Mouse (Mus musculus) stomach, embryonic 15.5 days (tissue): ENCODE data around the gene Abca15. TPM values are rescaled to one million over a fixed set of nuclear protein-coding genes. Genes with fewer than 3 reads are reported as not detected.
"Not testable (repeated sequence)": the region's sequence is repeated elsewhere in the genome, so short reads cannot be mapped to it uniquely, and the experiment has no call there.

Experiments used
- ATAC-seq: fragments of 200-750 bp; cut with Nextera tagmentation; 2 replicates; pipeline ENCODE4 v1.8.0; 2017; ENCODE audit warnings: low read depth, moderate number of reproducible peaks, moderate TSS enrichment; ENCODE audit not compliant: insufficient read depth, low FRiP score
- H3K27ac ChIP-seq: fragments of 300-500 bp; sonication (generic); 2 replicates; pipeline ENCODE4 v1.5.1; 2015; ENCODE audit warnings: mild to moderate bottlenecking, inconsistent platforms
- H3K27me3 ChIP-seq: fragments of 300-500 bp; sonication (generic); replicated peaks from 2 replicates; pipeline ENCODE4 v1.6.1; 2015; ENCODE audit warnings: inconsistent platforms
- H3K36me3 ChIP-seq: fragments of 300-500 bp; sonication (generic); 2 replicates; pipeline ENCODE4 v1.6.1; 2015; ENCODE audit warnings: inconsistent platforms
- H3K4me1 ChIP-seq: fragments of 300-500 bp; sonication (generic); 2 replicates; pipeline ENCODE4 v1.6.1; 2015; ENCODE audit warnings: inconsistent platforms
- H3K4me2 ChIP-seq: fragments of 300-500 bp; sonication (generic); 2 replicates; pipeline ENCODE4 v1.6.1; 2015; ENCODE audit warnings: mild to moderate bottlenecking, inconsistent platforms
- H3K4me3 ChIP-seq: fragments of 300-500 bp; sonication (generic); replicated peaks from 2 replicates; pipeline ENCODE4 v1.5.1; 2015; ENCODE audit warnings: inconsistent platforms
- H3K9ac ChIP-seq: fragments of 300-500 bp; sonication (generic); 2 replicates; pipeline ENCODE4 v1.6.1; 2015; ENCODE audit warnings: inconsistent platforms
- H3K9me3 ChIP-seq: fragments of 300-500 bp; sonication (generic); 2 replicates; pipeline ENCODE4 v1.6.1; 2016; ENCODE audit warnings: inconsistent platforms
- WGBS: fragments of 180-500 bp; shearing (Covaris S2); methylation state at CpG from one replicate; pipeline ENCODE4 v1.1.7; 2015; 5-methylcytosine and 5-hydroxymethylcytosine counted together
- polyA plus RNA-seq: library from polyadenylated mRNA; unstranded; fragments of >200 nt; fragmentation: Nextera tagmentation; extraction: Ambion mirVana; gene quantifications from 2 replicates; pipeline ENCODE4 v1.2.1, GENCODE M21; 2015

Abca15 gene
- polyA plus RNA-seq: not detected in 2 replicates

GRCm38 (mm10) chr7:120328087-120328793 lies at the start of gene Abca15:
Gene Abca15 (plus strand): TSS chr7:120328670.
- Histone ChIP-seq H3K36me3 (no peaks in the 10 kb centered on the region), H3K4me1 (peaks cover 2% of the 10 kb centered on the region; the same call in 1 of the 2 replicates), H3K27me3 (no peaks in the 10 kb centered on the region; the same call in 1 of the 2 replicates), H3K4me3 (no peak within 1 kb of the TSS; the same call in 1 of the 2 replicates), H3K27ac (no peak within 1 kb of the TSS), H3K9me3 (no peaks in the 10 kb centered on the region), H3K9ac (no peak within 1 kb of the TSS), H3K4me2 (peak within 1 kb of the TSS; percentile 52)
- WGBS: 79% methylated on average over 22 of the region's 22 CpGs
- peak; percentile 18; the same call in 1 of the 2 replicates for ATAC-seq

- ATAC-seq: no peak
- H3K27me3 ChIP-seq: no peaks in the 10 kb centered on the region
- no peak overlapping the region for H3K4me3 ChIP-seq
- 59% methylated on average over 3 of the region's 3 CpGs for WGBS
- no peak overlapping the region for H3K27ac ChIP-seq
- H3K4me2 ChIP-seq: no peak overlapping the region
- H3K9me3 ChIP-seq: no peaks in the 10 kb centered on the region
- H3K9ac ChIP-seq: no peak overlapping the region
- H3K36me3 ChIP-seq: no peaks in the 10 kb centered on the region
- H3K4me1 ChIP-seq: no peaks in the 10 kb centered on the region
Measured at GRCm38 (mm10) chr7:120285286-120285685, 43.2 kb upstream of the Abca15 start.

- Histone ChIP-seq H3K4me3 (no peak overlapping the region), H3K9me3 (no peaks in the 10 kb centered on the region), H3K9ac (no peak overlapping the region), H3K27me3 (no peaks in the 10 kb centered on the region), H3K4me1 (no peaks in the 10 kb centered on the region), H3K27ac (no peak overlapping the region), H3K4me2 (no peak overlapping the region), H3K36me3 (no peaks in the 10 kb centered on the region)
- 42% methylated on average over 1 of the region's 1 CpGs for WGBS
- ATAC-seq: no peak
Measured at GRCm38 (mm10) chr7:120316086-120316485, 12.4 kb upstream of the Abca15 start.

GRCm38 (mm10) chr7:120322963-120323362 lies 5.5 kb upstream of the Abca15 start:
- H3K4me2 ChIP-seq: no peak overlapping the region
- no peaks in the 10 kb centered on the region; the same call in 1 of the 2 replicates for H3K27me3 ChIP-seq
- H3K36me3 ChIP-seq: no peaks in the 10 kb centered on the region
- H3K9me3 ChIP-seq: no peaks in the 10 kb centered on the region
- H3K9ac ChIP-seq: no peak overlapping the region
- peaks cover 2% of the 10 kb centered on the region; the same call in 1 of the 2 replicates for H3K4me1 ChIP-seq
- no peak overlapping the region for H3K27ac ChIP-seq
- no peak for ATAC-seq
- WGBS: 35% methylated on average over 4 of the region's 4 CpGs
- H3K4me3 ChIP-seq: no peak overlapping the region

GRCm38 (mm10) chr7:120325911-120326310 lies 2.6 kb upstream of the Abca15 start:
- 74% methylated on average over 2 of the region's 2 CpGs for WGBS
- not testable (repeated sequence) for ATAC-seq, H3K36me3 ChIP-seq, H3K27me3 ChIP-seq, H3K4me3 ChIP-seq, H3K4me2 ChIP-seq, H3K9me3 ChIP-seq, H3K27ac ChIP-seq, H3K4me1 ChIP-seq, H3K9ac ChIP-seq

GRCm38 (mm10) chr7:120327220-120328073 lies 1.0 kb upstream of the Abca15 start:
- Histone ChIP-seq H3K27ac (no peak overlapping the region), H3K9ac (no peak overlapping the region), H3K27me3 (no peaks in the 10 kb centered on the region; the same call in 1 of the 2 replicates), H3K9me3 (no peaks in the 10 kb centered on the region), H3K36me3 (no peaks in the 10 kb centered on the region), H3K4me2 (peak overlapping the region; percentile 52), H3K4me1 (peaks cover 2% of the 10 kb centered on the region; the same call in 1 of the 2 replicates), H3K4me3 (no peak overlapping the region; the same call in 1 of the 2 replicates)
- ATAC-seq: peak; percentile 22; the same call in 1 of the 2 replicates
- WGBS: 15% methylated on average over 22 of the region's 22 CpGs

GRCm38 (mm10) chr7:120361159-120361558 lies 32.7 kb downstream of the Abca15 start:
- H3K4me1 ChIP-seq: no peaks in the 10 kb centered on the region
- no peaks in the 10 kb centered on the region for H3K9me3 ChIP-seq
- no peaks in the 10 kb centered on the region for H3K36me3 ChIP-seq
- no peak overlapping the region for H3K27ac ChIP-seq
- no peak overlapping the region for H3K9ac ChIP-seq
- no peak overlapping the region for H3K4me3 ChIP-seq
- H3K27me3 ChIP-seq: no peaks in the 10 kb centered on the region
- no peak for ATAC-seq
- 36% methylated on average over 13 of the region's 13 CpGs for WGBS
- no peak overlapping the region for H3K4me2 ChIP-seq

GRCm38 (mm10) chr7:120409447-120409846 lies 81.0 kb downstream of the Abca15 start, which contains the start of gene Abca16:
Gene Abca16 (plus strand): TSS chr7:120409647.
- H3K9ac ChIP-seq: no peak within 1 kb of the TSS
- 76% methylated on average over 10 of the region's 10 CpGs for WGBS
- no peak for ATAC-seq

GRCm38 (mm10) chr7:120412391-120412790 lies 83.9 kb downstream of the Abca15 start:
- H3K36me3 ChIP-seq: no peaks in the 10 kb centered on the region
- no peak for ATAC-seq
- WGBS: 57% methylated on average over 1 of the region's 1 CpGs
- no peak overlapping the region for H3K4me2 ChIP-seq
- no peaks in the 10 kb centered on the region for H3K9me3 ChIP-seq
- no peaks in the 10 kb centered on the region for H3K27me3 ChIP-seq
- no peak overlapping the region for H3K4me3 ChIP-seq
- no peaks in the 10 kb centered on the region for H3K4me1 ChIP-seq
- H3K9ac ChIP-seq: no peak overlapping the region
- H3K27ac ChIP-seq: no peak overlapping the region

More at GRCm38 (mm10) chr7:120409447-120409846, 81.0 kb downstream of the Abca15 start, which contains the start of gene Abca16:
- H3K4me3 ChIP-seq: no peak within 1 kb of the TSS
- H3K36me3 ChIP-seq: no peaks in the 10 kb centered on the region
- H3K9me3 ChIP-seq: no peaks in the 10 kb centered on the region
- no peak within 1 kb of the TSS for H3K27ac ChIP-seq
- H3K27me3 ChIP-seq: no peaks in the 10 kb centered on the region
- H3K4me2 ChIP-seq: no peak within 1 kb of the TSS
- no peaks in the 10 kb centered on the region for H3K4me1 ChIP-seq

- H3K4me3 ChIP-seq: no peak overlapping the region
- no peak overlapping the region for H3K4me2 ChIP-seq
- H3K36me3 ChIP-seq: no peaks in the 10 kb centered on the region
- no peak overlapping the region for H3K9ac ChIP-seq
- ATAC-seq: no peak
- no peaks in the 10 kb centered on the region for H3K9me3 ChIP-seq
- WGBS: 17% methylated on average over 3 of the region's 3 CpGs
- no peak overlapping the region for H3K27ac ChIP-seq
- H3K27me3 ChIP-seq: no peaks in the 10 kb centered on the region
- no peaks in the 10 kb centered on the region for H3K4me1 ChIP-seq
Measured at GRCm38 (mm10) chr7:120426625-120427024, 98.2 kb downstream of the Abca15 start.

- Histone ChIP-seq H3K4me1 (no peaks in the 10 kb centered on the region), H3K27ac (no peak overlapping the region), H3K27me3 (no peaks in the 10 kb centered on the region), H3K36me3 (no peaks in the 10 kb centered on the region), H3K9ac (no peak overlapping the region), H3K4me3 (no peak overlapping the region), H3K9me3 (no peaks in the 10 kb centered on the region), H3K4me2 (no peak overlapping the region)
- ATAC-seq: no peak
Measured at GRCm38 (mm10) chr7:120431464-120431863, 103.0 kb downstream of the Abca15 start.
